Mouse (Mus musculus): Measurements from ENCODE around the gene Ptpa.

DNA sequence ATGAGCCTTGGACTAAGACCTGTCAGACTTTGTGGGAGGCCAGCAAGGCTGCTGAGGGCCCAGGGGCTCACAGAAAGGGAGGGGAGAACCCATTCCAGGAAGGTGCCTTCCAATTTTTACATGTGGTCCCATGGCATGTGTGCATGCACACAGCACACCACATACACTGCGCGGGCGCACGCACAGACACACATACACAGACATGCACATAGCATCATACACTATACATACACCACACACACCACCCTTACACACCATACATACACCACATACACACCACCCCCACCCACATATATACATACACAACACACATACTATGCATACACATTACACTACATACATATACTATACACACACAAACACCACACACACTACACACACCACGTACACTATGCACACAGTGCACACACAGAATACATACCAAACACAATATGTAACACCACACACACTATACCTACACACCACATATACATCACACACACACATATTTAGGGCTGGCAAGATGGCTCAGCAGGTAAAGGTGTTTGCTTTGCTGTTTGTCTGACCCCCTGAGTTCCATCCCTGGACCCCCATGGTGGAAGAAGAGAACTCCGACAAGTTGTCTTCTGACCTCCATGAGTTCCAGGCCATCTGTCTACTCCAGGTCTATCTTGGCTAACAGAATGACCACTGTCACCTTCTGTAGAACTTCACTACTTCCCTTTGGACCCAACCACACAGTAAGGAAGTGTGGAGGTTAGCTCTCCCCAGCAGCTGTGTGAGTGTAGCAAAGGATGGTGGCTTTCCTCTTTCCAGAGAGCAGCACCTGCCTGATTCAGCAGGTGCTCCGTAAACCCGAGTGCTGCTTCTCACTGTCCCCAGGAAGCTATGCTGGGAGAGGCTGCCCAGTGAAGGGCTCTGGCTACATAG, 79.4 kb downstream of the Ptpa start:
- TF ChIP-seq CTCF (IDR thresholded peaks at IDR 0.05; ENCODE audit: low read depth, low read length) (no peak), POLR2A (IDR thresholded peaks at IDR 0.05; ENCODE audit: insufficient read depth, low read length) (no peak)

Measured in ES-Bruce4 (cell line).